Mouse (Mus musculus) heart, embryonic 14.5 days (tissue): Measurements from ENCODE around the gene Hyal3. TPM values are rescaled to one million over a fixed set of nuclear protein-coding genes. Genes with fewer than 3 reads are reported as not detected.

Source experiments
- ATAC-seq: fragments of 200-750 bp; cut with Nextera tagmentation; 2 replicates; pipeline ENCODE4 v1.8.0; 2017; ENCODE audit warnings: low read depth, moderate TSS enrichment; ENCODE audit not compliant: insufficient number of reproducible peaks, insufficient read depth, low FRiP score
- H3K27ac ChIP-seq, 2 experiments: fragments of 200-500 bp in 1 of 2; fragments of 300-500 bp in 1 of 2; sonication (generic) in 1 of 2; replicated peaks in 1 of 2; 2 replicates each; pipeline ENCODE4 v1.5.1; 2012 to 2014; ENCODE audit warnings: low read depth in 2 of 2, low read length in 2 of 2, control low read depth in 1 of 2, mild to moderate bottlenecking in 1 of 2, mixed read lengths in 1 of 2; ENCODE audit not compliant: control insufficient read depth in 1 of 2, insufficient read depth in 1 of 2
- H3K27me3 ChIP-seq: fragments of 300-500 bp; sonication (generic); 2 replicates; pipeline ENCODE4 v1.6.1; 2014; ENCODE audit warnings: mild to moderate bottlenecking, low read length, control low read depth; ENCODE audit not compliant: control insufficient read depth, insufficient read depth
- H3K36me3 ChIP-seq: fragments of 300-500 bp; sonication (generic); 2 replicates; pipeline ENCODE4 v1.6.1; 2014; ENCODE audit warnings: mild to moderate bottlenecking, control low read depth, low read length, mixed read lengths; ENCODE audit not compliant: control insufficient read depth, insufficient read depth
- H3K4me1 ChIP-seq, 2 experiments: fragments of 200-500 bp in 1 of 2; fragments of 300-500 bp in 1 of 2; sonication (generic) in 1 of 2; 2 replicates each; pipeline ENCODE4 v1.6.1; 2012 to 2014; ENCODE audit warnings: low read length in 2 of 2, control low read depth in 1 of 2, mixed read lengths in 1 of 2; ENCODE audit not compliant: control insufficient read depth in 2 of 2, insufficient read depth in 2 of 2
- H3K4me2 ChIP-seq: fragments of 300-500 bp; sonication (generic); 2 replicates; pipeline ENCODE4 v1.6.1; 2014; ENCODE audit warnings: mild to moderate bottlenecking, low read length
- H3K4me3 ChIP-seq, 2 experiments: fragments of 200-500 bp in 1 of 2; fragments of 300-500 bp in 1 of 2; sonication (generic) in 1 of 2; 2 replicates each; pipeline ENCODE4 v1.5.1; 2012 to 2014; ENCODE audit warnings: low read length in 2 of 2, mild to moderate bottlenecking in 2 of 2, control low read depth in 1 of 2, low read depth in 1 of 2, moderate library complexity in 1 of 2; ENCODE audit not compliant: control insufficient read depth in 1 of 2, insufficient read depth in 1 of 2
- H3K9ac ChIP-seq: fragments of 300-500 bp; sonication (generic); 2 replicates; pipeline ENCODE4 v1.6.1; 2014; ENCODE audit warnings: mild to moderate bottlenecking, low read length
- H3K9me3 ChIP-seq: fragments of 300-500 bp; sonication (generic); 2 replicates; pipeline ENCODE4 v1.6.1; 2016; ENCODE audit warnings: low read length, control low read depth; ENCODE audit not compliant: control insufficient read depth
- WGBS: fragments of 180-500 bp; shearing (Covaris S2); extraction: QIAGEN DNeasy Blood & Tissue Kit; methylation state at CpG from one replicate; pipeline ENCODE4 v1.1.7; 2014; 5-methylcytosine and 5-hydroxymethylcytosine counted together
- polyA plus RNA-seq: library from polyadenylated mRNA; unstranded; fragments of >200 nt; fragmentation: Nextera tagmentation; extraction: Ambion mirVana; gene quantifications from 2 replicates; pipeline ENCODE4 v1.2.1, GENCODE M21; 2014

Gene Hyal3
- polyA plus RNA-seq, 1 experiment from 2014 or later: 0.53 TPM

DNA sequence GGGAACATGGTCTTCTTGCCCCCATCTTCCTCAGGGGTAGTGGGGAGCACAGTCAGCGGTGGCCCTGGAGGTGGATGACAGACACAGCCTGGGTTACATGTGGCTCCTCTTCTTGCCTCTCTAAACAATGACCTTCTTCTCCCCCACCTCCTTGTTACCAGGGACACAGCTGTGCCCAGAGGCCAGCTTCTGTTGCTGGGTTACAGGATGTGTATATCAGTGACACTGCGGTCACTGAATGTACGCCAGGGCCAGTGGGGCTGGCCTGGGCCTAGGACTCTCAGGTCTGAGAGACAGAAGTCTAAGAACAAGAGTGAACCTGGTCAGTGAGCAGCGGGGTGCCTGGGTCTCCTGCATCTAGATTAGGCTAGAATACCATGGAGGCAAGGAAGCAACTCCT lies 34.4 kb downstream of the Hyal3 start:
- no peaks in the 10 kb centered on the region for H3K9me3 ChIP-seq
- no peak overlapping the region for H3K4me3 ChIP-seq
- peaks cover 63% of the 10 kb centered on the region for H3K36me3 ChIP-seq
- peaks cover 39 to 58% of the 10 kb centered on the region in 2 experiments for H3K4me1 ChIP-seq
- 61% methylated on average over 4 of the region's 4 CpGs for WGBS
- peak overlapping the region in 1 of 2 experiments; percentile 94; a peak in 1 of 4 replicates for H3K27ac ChIP-seq
- no peak for ATAC-seq
- no peak overlapping the region for H3K4me2 ChIP-seq
- H3K27me3 ChIP-seq: no peaks in the 10 kb centered on the region
- H3K9ac ChIP-seq: 0 out of 2 replicates have a peak overlapping the region, but pooled peaks have one; percentile 34

DNA sequence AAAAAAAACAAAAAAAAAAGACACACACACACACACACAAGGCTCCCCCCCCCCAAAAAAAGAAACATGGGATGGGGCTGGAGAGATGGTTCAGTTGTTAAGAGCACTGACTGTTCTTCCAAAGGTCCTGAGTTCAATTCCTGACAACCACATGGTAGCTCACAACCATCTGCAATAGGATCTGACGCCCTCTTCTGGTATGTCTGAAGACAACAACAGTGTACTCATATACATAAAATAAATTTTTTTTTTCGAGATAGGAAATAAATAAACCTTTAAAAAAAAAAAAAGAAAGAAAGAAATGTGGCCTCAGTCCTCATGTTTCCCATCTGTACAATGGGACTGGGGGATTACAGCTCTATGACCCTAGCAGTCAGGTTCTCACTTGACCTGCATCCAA lies 36.8 kb downstream of the Hyal3 start:
- H3K36me3 ChIP-seq: peaks cover 76% of the 10 kb centered on the region
- H3K4me1 ChIP-seq: peaks cover 31 to 54% of the 10 kb centered on the region in 2 experiments
- no peak overlapping the region; the same call in 1 of the 2 replicates for H3K9ac ChIP-seq

DNA sequence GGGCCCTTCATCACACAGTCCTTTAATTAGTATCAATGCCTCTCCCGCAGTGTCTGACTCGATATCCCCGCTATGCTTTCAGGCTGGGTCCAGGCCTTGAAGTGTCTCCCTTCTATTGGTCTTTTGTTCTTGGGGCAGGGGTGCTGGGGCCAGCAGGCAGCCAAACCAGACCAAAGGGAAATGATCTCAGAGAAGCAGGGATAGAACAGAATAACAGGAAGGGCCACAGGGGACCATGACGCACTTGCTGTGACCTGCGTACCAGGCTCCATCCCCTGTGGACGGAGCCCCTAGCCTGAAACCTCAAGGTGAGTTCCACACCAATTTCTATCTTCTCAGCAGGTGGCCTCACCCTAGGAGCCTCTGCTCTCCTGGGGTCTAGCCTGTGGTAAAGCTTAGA lies 37.5 kb downstream of the Hyal3 start:
- ATAC-seq: no peak
- H3K4me2 ChIP-seq: peak overlapping the region; percentile 4
- H3K4me1 ChIP-seq: peaks cover 31 to 51% of the 10 kb centered on the region in 2 experiments
- 62% methylated on average over 6 of the region's 6 CpGs for WGBS
- H3K4me3 ChIP-seq: no peak overlapping the region
- no peaks in the 10 kb centered on the region for H3K27me3 ChIP-seq
- H3K36me3 ChIP-seq: peaks cover 82% of the 10 kb centered on the region
- H3K27ac ChIP-seq: peak overlapping the region; percentile 94 to 97
- peak overlapping the region; percentile 56 for H3K9ac ChIP-seq
- no peaks in the 10 kb centered on the region for H3K9me3 ChIP-seq

More for the DNA sequence above, 36.8 kb downstream of the Hyal3 start:
- Histone ChIP-seq H3K4me3 (no peak overlapping the region), H3K4me2 (no peak overlapping the region), H3K27me3 (no peaks in the 10 kb centered on the region), H3K27ac (peak overlapping the region; percentile 94 to 97), H3K9me3 (no peaks in the 10 kb centered on the region)
- WGBS: 68% methylated on average over 2 of the region's 2 CpGs
- no peak for ATAC-seq

DNA sequence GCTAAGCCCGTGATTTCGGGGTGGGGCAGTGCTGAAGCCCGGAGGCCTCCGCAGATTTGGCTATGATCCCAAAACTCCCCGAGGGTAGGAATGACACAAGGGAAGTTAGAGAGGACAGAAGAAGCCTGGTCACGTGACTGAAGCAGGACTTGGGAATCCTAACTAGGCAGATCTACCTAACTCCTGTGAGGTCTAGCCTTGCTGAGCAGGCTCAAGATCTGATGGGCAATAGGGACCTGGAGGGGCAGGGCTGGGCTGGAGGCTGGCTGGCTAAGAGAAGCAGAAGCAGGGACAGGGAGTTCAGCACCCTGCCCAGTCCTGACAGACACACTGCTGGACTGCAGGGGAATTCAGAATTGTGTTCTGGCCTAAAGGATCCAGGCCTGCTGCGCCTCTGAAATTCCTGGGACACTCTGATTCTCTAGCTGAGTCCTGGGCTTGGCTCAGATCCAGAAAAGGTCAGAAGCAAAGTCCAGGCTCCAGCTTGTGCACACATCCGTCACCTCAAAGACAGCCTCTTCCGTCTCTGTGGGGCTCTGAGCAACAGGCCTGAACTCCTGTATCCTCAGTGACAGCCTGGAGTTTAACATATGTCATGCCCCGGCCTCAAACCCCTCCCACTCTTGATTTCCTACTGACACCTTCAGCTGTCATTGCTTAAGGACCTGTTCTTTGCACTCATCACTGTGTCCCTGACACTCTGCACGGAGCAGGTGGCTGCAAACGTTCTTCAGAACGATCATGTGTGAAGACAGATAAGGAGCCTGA lies 38.3 kb downstream of the Hyal3 start:
- WGBS: 5% methylated on average over 13 of the region's 13 CpGs
- Histone ChIP-seq H3K9ac (peak overlapping the region; percentile 56), H3K4me2 (peak overlapping the region; percentile 4), H3K36me3 (peaks cover 87% of the 10 kb centered on the region), H3K9me3 (no peaks in the 10 kb centered on the region), H3K4me1 (peaks cover 33 to 56% of the 10 kb centered on the region in 2 experiments), H3K27ac (peak overlapping the region; percentile 94 to 97), H3K27me3 (no peaks in the 10 kb centered on the region), H3K4me3 (no peak overlapping the region)
- peak; percentile 82 for ATAC-seq

DNA sequence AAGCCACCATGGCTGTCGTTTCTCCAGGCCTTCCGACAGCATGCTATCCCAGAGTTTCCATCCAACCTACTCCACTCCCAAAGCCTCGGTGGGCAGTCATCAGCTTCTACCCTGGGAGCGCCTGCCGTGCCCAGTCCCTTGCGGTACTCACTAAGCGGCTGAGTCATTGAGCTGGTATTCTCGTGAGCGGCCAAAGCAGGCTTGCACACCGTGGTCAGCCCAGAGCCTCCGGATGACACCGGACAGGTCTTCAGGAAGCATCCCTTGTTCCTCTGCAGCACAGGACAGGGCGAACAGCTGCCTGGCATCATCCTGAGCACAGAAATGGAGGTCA lies 38.9 kb downstream of the Hyal3 start:
- WGBS: 15% methylated on average over 13 of the region's 13 CpGs
- Histone ChIP-seq H3K4me2 (peak overlapping the region; percentile 47), H3K4me1 (peaks cover 36 to 61% of the 10 kb centered on the region in 2 experiments), H3K36me3 (peaks cover 87% of the 10 kb centered on the region), H3K27ac (peak overlapping the region; percentile 94 to 97), H3K4me3 (no peak overlapping the region), H3K27me3 (no peaks in the 10 kb centered on the region), H3K9ac (peak overlapping the region; percentile 53), H3K9me3 (no peaks in the 10 kb centered on the region)
- no peak for ATAC-seq

DNA sequence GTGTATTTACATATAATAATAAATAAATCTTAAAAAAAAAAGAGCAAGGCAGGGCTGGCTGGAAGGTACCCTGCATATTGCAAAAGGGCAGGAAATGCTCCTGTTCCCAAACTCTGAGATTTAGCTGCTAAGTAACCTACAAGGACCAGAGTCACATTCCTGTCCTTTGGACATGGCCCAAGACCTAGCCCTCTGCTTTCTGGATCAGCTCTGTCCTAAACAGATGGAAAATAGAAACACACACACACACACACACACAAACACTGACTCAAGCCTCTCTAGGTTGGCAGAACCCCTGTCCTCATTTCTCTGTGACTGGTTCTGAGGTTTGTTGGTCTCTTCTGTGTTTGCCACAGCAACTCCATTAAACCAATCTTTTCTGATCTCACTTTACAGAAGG lies 40.3 kb downstream of the Hyal3 start:
- Histone ChIP-seq H3K27ac (peak overlapping the region; percentile 26 to 94; a peak in 3 of 4 replicates), H3K27me3 (no peaks in the 10 kb centered on the region), H3K4me3 (no peak overlapping the region), H3K9ac (0 out of 2 replicates have a peak overlapping the region, but pooled peaks have one; percentile 12), H3K9me3 (no peaks in the 10 kb centered on the region), H3K36me3 (peaks cover 85% of the 10 kb centered on the region), H3K4me2 (no peak overlapping the region), H3K4me1 (peaks cover 39 to 58% of the 10 kb centered on the region in 2 experiments)
- no peak for ATAC-seq

DNA sequence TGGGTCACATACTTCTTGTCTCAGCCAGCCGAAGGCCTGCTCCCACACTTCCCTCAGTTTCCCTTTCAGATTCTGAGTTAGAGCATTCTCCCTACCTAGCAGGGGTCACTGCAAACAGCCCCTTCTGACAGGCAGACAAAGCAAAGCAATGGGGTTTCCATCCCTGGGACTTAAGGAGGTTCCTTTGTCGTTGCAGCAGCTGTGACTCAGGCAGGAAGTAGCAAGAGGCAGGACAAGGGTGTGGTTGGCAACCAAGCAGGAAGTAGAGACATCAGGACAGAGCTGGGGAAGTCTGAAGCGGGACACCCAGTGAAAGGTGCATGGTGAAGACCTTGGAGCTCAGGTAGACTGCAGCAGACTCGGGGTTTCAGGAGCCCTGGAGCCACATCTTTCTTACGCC lies 43.9 kb downstream of the Hyal3 start:
- H3K36me3 ChIP-seq: peaks cover 70% of the 10 kb centered on the region
- no peak overlapping the region for H3K4me2 ChIP-seq

More for the DNA sequence above, 43.9 kb downstream of the Hyal3 start:
- ATAC-seq: no peak
- Histone ChIP-seq H3K9me3 (no peaks in the 10 kb centered on the region), H3K4me1 (peaks cover 56 to 73% of the 10 kb centered on the region in 2 experiments), H3K27ac (peak overlapping the region; percentile 42 to 56), H3K9ac (peak overlapping the region; percentile 42; the same call in 1 of the 2 replicates), H3K27me3 (no peaks in the 10 kb centered on the region), H3K4me3 (no peak overlapping the region)
- 70% methylated on average over 5 of the region's 5 CpGs for WGBS
